Mouse (Mus musculus): ENCODE data around the gene Setd1a.

DNA sequence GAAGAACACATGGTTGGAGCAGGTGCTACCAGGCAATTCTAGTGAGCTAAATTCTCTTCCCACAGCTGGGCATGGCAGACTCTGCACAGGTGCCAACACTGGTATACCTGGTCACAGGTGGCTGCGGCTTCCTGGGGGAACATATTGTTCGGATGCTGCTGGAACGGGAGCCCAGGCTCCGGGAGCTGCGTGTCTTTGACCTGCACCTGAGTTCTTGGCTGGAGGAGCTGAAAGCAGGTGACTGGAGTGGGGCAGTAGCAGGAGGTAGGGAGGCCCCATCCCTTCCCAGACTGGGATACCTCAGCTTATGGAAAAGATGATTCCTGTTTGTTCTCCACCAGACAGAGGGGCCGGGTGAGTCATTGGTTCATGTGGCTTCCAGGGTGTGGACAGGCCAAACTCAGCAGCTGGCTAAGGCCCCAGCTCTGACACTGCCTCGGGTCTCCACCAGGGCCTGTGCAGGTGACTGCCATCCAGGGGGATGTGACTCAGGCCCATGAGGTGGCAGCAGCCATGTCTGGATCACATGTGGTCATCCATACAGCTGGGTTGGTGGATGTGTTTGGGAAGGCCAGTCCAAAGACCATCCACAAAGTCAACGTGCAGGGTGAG, 24.6 kb downstream of the Setd1a start:
- TF ChIP-seq POLR2AphosphoS5 (IDR thresholded peaks at IDR 0.05; ENCODE audit: insufficient replicate concordance, low read depth, low read length) (no peak), CTCF (IDR thresholded peaks at IDR 0.05; ENCODE audit: low read depth, low read length) (no peak), GATA1 (IDR thresholded peaks at IDR 0.05; ENCODE audit: borderline replicate concordance, low read length) (no peak), GATA2 (IDR thresholded peaks at IDR 0.05; ENCODE audit: borderline replicate concordance, low read depth, low read length) (no peak), TAL1 (conservative IDR thresholded peaks at IDR 0.05; ENCODE audit: low read depth, low read length) (no peak)

Measured in G1E (cell line).